Comparison of ENCODE assay signal across 17 mouse cellular contexts in the genomic region with DNA sequence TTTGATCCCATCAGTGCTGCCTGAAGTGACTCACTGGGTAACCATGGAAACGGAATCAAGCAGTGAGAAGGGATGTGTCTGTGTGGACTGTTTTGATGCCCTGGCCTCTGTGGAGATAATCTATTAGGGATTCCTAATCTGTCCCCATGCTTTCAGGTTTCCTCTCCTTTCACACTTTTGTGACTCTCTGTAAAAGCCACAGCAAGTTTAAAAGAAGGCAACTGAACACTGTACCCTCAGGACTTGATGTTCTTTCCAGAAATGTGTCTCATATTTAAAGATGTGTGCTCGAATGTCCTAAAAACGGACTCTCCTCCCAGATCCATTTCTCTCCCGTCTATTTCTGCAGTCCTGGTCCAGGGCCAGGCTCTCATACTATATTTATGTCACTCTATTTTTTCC.
A peak's percentile ranks its signal among the peaks of the same experiment; 100 is the strongest.
DNase-seq lines count a peak whose midpoint lies in the region; ATAC-seq and TF ChIP-seq lines count a peak whose summit lies in the region.
"Had no signal": no experiment of that assay in that cellular context is flagged by ENCODE, and none has a peak within 500 bp of the region (broad histone marks: within the 10 kb centered on the region; RNA-seq: fewer than 3 reads in every experiment).

No protein-coding gene starts in this region.

- no peak overlapping the region for H3K9ac ChIP-seq in hindbrain, postnatal 0 days (replicated peaks; ENCODE audit: low read length)
- H3K9ac ChIP-seq in hindbrain, embryonic 16.5 days (ENCODE audit: low read depth, low read length) = no peak overlapping the region
- no peak overlapping the region for H3K9ac ChIP-seq in midbrain, embryonic 15.5 days
- H3K9ac ChIP-seq in liver, postnatal 0 days (replicated peaks) = no peak overlapping the region
- H3K9ac ChIP-seq: embryonic facial prominence, embryonic 13.5 days; forebrain, postnatal 0 days; intestine, embryonic 15.5 days; midbrain, embryonic 12.5 days had no signal

- no peak for TF ChIP-seq CTCF in hindbrain, postnatal 0 days (IDR thresholded peaks at IDR 0.05; ENCODE audit: low read depth)
- no peak for TF ChIP-seq CTCF in liver, postnatal 0 days (IDR thresholded peaks at IDR 0.05; ENCODE audit: low read depth)

- H3K4me3 ChIP-seq in hindbrain, postnatal 0 days (ENCODE audit: low read length) = no peak overlapping the region
- H3K4me3 ChIP-seq in hindbrain, embryonic 16.5 days (ENCODE audit: low read length) = no peak overlapping the region
- no peak overlapping the region for H3K4me3 ChIP-seq in midbrain, embryonic 15.5 days
- H3K4me3 ChIP-seq in liver, postnatal 0 days (ENCODE audit: low read depth, low read length) = no peak overlapping the region
- H3K4me3 ChIP-seq: embryonic facial prominence, embryonic 13.5 days; intestine, embryonic 15.5 days; midbrain, embryonic 12.5 days had no signal

- no peak for DNase-seq in cerebellum, adult 9-10 months
- peak; percentile 38 for DNase-seq in hindbrain, postnatal 0 days (ENCODE audit: low spot score)
- DNase-seq in ZHBTc4 (ENCODE audit: low read depth, low spot score) = peak; percentile 5
- DNase-seq in c-Kit-positive CD71-positive TER-119-positive erythroid progenitor cells, embryonic 14.5 days (ENCODE audit: low spot score) = no peak
- DNase-seq in liver, postnatal 0 days = no peak
- DNase-seq: forebrain, postnatal 0 days; heart, postnatal 36 days; kidney, postnatal 25 days; layer of hippocampus, postnatal 36 days had no signal

- WGBS in hindbrain, postnatal 0 days = 55% methylated on average over 4 of the region's 4 CpGs
- WGBS in hindbrain, embryonic 16.5 days = 63% methylated on average over 4 of the region's 4 CpGs
- 50% methylated on average over 4 of the region's 4 CpGs for WGBS in midbrain, embryonic 15.5 days
- 71% methylated on average over 4 of the region's 4 CpGs for WGBS in liver, postnatal 0 days (ENCODE audit: insufficient replicate concordance)

- TF ChIP-seq EP300 in liver, postnatal 0 days (IDR thresholded peaks at IDR 0.05; ENCODE audit: low read depth) = no peak

- no peaks in the 10 kb centered on the region for H3K27me3 ChIP-seq in hindbrain, postnatal 0 days (ENCODE audit: insufficient read depth, low read length)
- no peaks in the 10 kb centered on the region for H3K27me3 ChIP-seq in hindbrain, embryonic 16.5 days (replicated peaks; ENCODE audit: control insufficient read depth, insufficient read depth, low read length)
- H3K27me3 ChIP-seq in midbrain, embryonic 15.5 days (replicated peaks) = no peaks in the 10 kb centered on the region
- no peaks in the 10 kb centered on the region for H3K27me3 ChIP-seq in liver, postnatal 0 days (ENCODE audit: insufficient read depth, low read length)
- H3K27me3 ChIP-seq: embryonic facial prominence, embryonic 13.5 days; intestine, embryonic 15.5 days; midbrain, embryonic 12.5 days had no signal

- no peak overlapping the region for H3K27ac ChIP-seq in hindbrain, postnatal 0 days
- no peak overlapping the region for H3K27ac ChIP-seq in hindbrain, embryonic 16.5 days (ENCODE audit: low read depth, low read length)
- no peak overlapping the region for H3K27ac ChIP-seq in midbrain, embryonic 15.5 days
- no peak overlapping the region for H3K27ac ChIP-seq in liver, postnatal 0 days (ENCODE audit: low read depth)
- H3K27ac ChIP-seq: embryonic facial prominence, embryonic 13.5 days; intestine, embryonic 15.5 days; midbrain, embryonic 12.5 days had no signal

- peak; percentile 50; the same call in 1 of the 2 replicates for ATAC-seq in cerebellum, adult (ENCODE audit: insufficient number of reproducible peaks, low FRiP score, low TSS enrichment)
- peak; percentile 68; the same call in 1 of the 2 replicates for ATAC-seq in hindbrain, postnatal 0 days
- ATAC-seq in hindbrain, embryonic 16.5 days = no peak
- peak; percentile 61; the same call in 1 of the 2 replicates for ATAC-seq in midbrain, embryonic 15.5 days (replicated peaks)
- no peak for ATAC-seq in liver, postnatal 0 days
- ATAC-seq: forebrain, postnatal 0 days; intestine, embryonic 15.5 days; lung, postnatal 0 days had no signal

- no peak overlapping the region for H3K4me2 ChIP-seq in hindbrain, postnatal 0 days (ENCODE audit: low read depth, low read length)
- no peak overlapping the region for H3K4me2 ChIP-seq in hindbrain, embryonic 16.5 days (ENCODE audit: low read length)
- H3K4me2 ChIP-seq in midbrain, embryonic 15.5 days = no peak overlapping the region
- H3K4me2 ChIP-seq in liver, postnatal 0 days (ENCODE audit: low read depth, low read length) = no peak overlapping the region
- H3K4me2 ChIP-seq: embryonic facial prominence, embryonic 13.5 days; intestine, embryonic 15.5 days; liver, embryonic 11.5 days; midbrain, embryonic 12.5 days had no signal

- H3K4me1 ChIP-seq in hindbrain, postnatal 0 days (ENCODE audit: insufficient read depth, low read length) = no peaks in the 10 kb centered on the region
- no peaks in the 10 kb centered on the region for H3K4me1 ChIP-seq in hindbrain, embryonic 16.5 days (ENCODE audit: control insufficient read depth, insufficient read depth, low read depth, low read length)
- peaks cover 6% of the 10 kb centered on the region; the same call in 1 of the 2 replicates for H3K4me1 ChIP-seq in midbrain, embryonic 15.5 days
- no peaks in the 10 kb centered on the region for H3K4me1 ChIP-seq in liver, postnatal 0 days (ENCODE audit: insufficient read depth)
- H3K4me1 ChIP-seq: embryonic facial prominence, embryonic 13.5 days; intestine, embryonic 15.5 days had no signal

- no peaks in the 10 kb centered on the region for H3K36me3 ChIP-seq in hindbrain, postnatal 0 days (ENCODE audit: insufficient read depth, low read length)
- H3K36me3 ChIP-seq in hindbrain, embryonic 16.5 days (ENCODE audit: control insufficient read depth, insufficient read depth, low read length) = no peaks in the 10 kb centered on the region
- H3K36me3 ChIP-seq in midbrain, embryonic 15.5 days (replicated peaks) = no peaks in the 10 kb centered on the region
- no peaks in the 10 kb centered on the region for H3K36me3 ChIP-seq in liver, postnatal 0 days (replicated peaks; ENCODE audit: insufficient read depth, low read length)
- H3K36me3 ChIP-seq: embryonic facial prominence, embryonic 13.5 days; intestine, embryonic 15.5 days; midbrain, embryonic 12.5 days had no signal

- no peaks in the 10 kb centered on the region for H3K9me3 ChIP-seq in hindbrain, postnatal 0 days (ENCODE audit: low read length)
- no peaks in the 10 kb centered on the region for H3K9me3 ChIP-seq in hindbrain, embryonic 16.5 days (ENCODE audit: control insufficient read depth, low read length)
- H3K9me3 ChIP-seq in midbrain, embryonic 15.5 days = no peaks in the 10 kb centered on the region
- H3K9me3 ChIP-seq in liver, postnatal 0 days (ENCODE audit: low read length) = no peaks in the 10 kb centered on the region
- H3K9me3 ChIP-seq: embryonic facial prominence, embryonic 13.5 days; intestine, embryonic 15.5 days; midbrain, embryonic 12.5 days had no signal

Comparison
In these comparisons a context has a peak if more than half of its experiments do, and no peak if none do; other contexts are left out.
1. ATAC-seq: peak in cerebellum, adult (single experiment), hindbrain, postnatal 0 days (single experiment) and midbrain, embryonic 15.5 days (single experiment); none in hindbrain, embryonic 16.5 days (single experiment) and liver, postnatal 0 days (single experiment).
2. DNase-seq: peak in hindbrain, postnatal 0 days (single experiment) and ZHBTc4 (single experiment); none in cerebellum, adult 9-10 months (single experiment), c-Kit-positive CD71-positive TER-119-positive erythroid progenitor cells, embryonic 14.5 days (single experiment) and liver, postnatal 0 days (single experiment).